Mouse (Mus musculus) layer of hippocampus, postnatal 10 days (tissue): ENCODE data around the gene Saysd1. TPM values are rescaled to one million over a fixed set of nuclear protein-coding genes. Genes with fewer than 3 reads are reported as not detected.
"Not testable (repeated sequence)": the region's sequence is repeated elsewhere in the genome, so short reads cannot be mapped to it uniquely, and the experiment has no call there.

Experiments
- DNase-seq, 2 experiments: peaks; one replicate each; pipeline ENCODE4 v3.0.0; 2021; ENCODE audit warnings: low spot score in 2 of 2
- total RNA-seq, 2 experiments: library from RNA; stranded (reverse); gene quantifications; 2 replicates each; pipeline ENCODE4 v1.2.3; 2021

Saysd1 gene
- total RNA-seq, 2 experiments from 2014 or later, result 4.8 to 5.0 TPM

DNA sequence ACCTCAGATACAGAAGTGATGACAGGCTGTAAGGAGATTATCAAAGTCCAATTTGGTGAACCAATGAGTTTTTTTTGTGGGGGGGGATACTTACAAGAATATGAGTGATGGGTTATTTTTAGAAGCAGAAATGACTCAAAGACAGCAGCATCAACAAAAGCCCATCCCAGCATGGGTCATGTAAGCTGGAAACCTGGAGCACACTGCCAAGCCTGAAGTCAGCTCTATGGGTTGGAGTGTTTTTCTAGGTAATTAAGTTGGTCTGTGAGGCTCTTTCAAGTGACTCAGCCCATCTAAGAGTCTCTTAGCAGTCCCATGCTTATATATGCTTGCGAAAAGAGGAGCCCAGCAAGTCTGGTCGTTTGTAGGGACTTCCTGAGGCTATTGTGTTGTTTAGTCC is 91.0 kb downstream of the Saysd1 start:
- no peak for DNase-seq

DNA sequence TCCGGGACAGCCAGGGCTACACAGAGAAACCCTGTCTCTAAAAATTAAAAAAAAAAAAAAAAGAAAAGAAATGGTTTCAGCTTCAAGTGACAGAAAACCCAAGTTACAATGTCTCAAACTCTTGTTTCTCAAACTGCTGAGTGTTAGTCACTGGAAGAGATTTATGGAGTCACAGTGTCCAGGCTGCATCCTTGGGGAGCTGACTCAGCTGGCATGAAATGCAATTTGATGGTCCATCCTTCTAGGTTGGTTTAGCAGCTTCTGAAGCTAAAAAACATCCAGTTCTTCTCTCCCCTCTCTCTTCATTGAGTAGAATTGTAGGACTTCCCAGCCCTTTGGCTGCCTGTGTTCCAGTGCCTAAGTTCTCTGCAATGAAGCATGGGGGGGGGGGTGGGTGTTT is 94.3 kb downstream of the Saysd1 start:
- DNase-seq, result no peak

DNA sequence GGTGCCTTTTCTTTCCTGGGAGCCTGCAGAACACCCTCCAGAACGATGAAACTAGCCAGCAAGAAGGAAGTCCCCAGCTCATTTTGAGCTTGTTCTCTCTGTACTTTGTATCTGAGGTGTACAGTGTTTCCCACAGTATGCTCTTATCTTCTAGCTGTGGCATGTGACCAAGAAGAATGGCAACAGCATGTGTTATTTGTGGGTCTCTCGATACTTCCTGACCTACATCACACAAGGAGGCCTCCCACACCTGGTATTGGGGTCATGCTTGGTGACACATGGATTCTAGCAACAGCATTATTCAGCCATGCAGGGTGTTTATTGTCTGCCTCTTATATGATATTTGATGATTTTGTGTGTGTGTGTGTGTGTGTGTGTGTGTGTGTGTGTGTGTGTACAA is 96.5 kb downstream of the Saysd1 start:
- no peak for DNase-seq

DNA sequence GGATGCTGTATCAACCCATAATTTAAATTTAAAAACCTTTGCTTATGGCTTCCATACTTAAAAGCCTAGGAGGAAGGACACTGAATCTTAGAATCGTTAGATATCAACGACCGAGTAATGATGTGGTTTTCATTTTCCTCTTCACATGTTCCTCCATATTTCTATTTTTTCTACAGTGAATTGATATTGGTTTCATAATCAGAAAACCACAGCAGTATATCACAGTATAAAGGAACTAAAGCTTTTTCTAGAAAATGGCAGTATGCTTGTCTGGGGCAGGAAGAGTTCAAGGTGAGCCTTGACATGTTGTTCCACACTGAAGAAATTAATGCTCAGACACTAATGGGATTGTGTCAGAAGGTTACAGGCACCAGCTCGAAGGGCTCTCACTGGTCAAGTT is 97.4 kb downstream of the Saysd1 start:
- DNase-seq, result no peak

DNA sequence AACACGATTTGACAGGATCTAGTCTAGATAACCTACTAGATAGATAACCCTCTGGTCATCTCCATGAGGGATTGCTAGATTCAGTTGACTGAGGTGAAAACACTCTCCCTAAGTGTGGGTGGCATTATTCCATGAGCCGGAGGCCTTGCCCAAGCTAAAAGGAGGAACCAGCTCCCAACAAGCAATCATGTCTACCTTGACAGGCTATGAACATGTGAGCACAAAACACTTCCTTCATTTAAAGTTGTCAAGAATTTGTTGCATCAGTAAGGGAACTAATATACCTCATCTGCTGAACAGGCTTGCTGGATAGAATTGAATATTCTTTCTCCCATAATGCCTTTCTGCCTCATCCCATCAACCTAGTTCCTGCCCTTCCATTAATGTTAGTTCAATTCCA is 98.5 kb downstream of the Saysd1 start:
- DNase-seq, result no peak

- DNase-seq, result no peak
These were observed 105.6 kb downstream of the Saysd1 start for GRCm38 (mm10) chr14:20032738-20033116.

GRCm38 (mm10) chr14:20032016-20032737 is 106.2 kb downstream of the Saysd1 start:
- no peak for DNase-seq

DNA sequence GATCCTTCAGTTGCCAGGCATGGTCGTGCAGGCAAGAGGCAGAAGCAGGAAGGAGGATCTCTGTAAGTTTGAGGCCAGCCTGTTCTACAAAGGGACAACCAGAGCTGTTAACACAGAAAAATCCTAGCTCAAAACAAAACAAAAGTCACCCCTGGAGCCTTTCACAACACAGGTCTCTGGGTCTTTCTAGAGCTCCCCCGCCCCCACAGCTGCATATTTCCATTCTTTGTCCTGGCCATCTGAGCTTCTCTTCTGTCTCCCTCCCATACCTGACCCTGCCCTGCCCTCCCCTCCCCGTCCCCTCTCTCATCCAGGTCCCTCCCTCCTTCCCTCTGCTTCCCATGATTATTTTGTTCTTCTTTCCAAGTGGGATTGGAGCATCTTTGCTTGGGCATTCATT is 108.7 kb downstream of the Saysd1 start:
- no peak for DNase-seq

GRCm38 (mm10) chr14:20027475-20027874 is 110.9 kb downstream of the Saysd1 start:
- not testable (repeated sequence) for DNase-seq

Other genes with a start within 250 kb of the Saysd1 start
- 100 to 1,000 TPM; 491 to 562 TPM for gene Gng2, start 160.9 kb downstream of the Saysd1 start, total RNA-seq
- gene Kcnk5, start 43.3 kb upstream of the Saysd1 start, total RNA-seq, result under 1 TPM; 0.21 to 0.33 TPM
- not detected for gene Kcnk16, start 130.7 kb upstream of the Saysd1 start, total RNA-seq
- 10 to 100 TPM; 19.5 to 20.6 TPM for gene Nudt13, start 156.2 kb upstream of the Saysd1 start, total RNA-seq
- gene Ecd, start 209.6 kb upstream of the Saysd1 start, total RNA-seq, result 10 to 100 TPM; 30.0 to 32.0 TPM
- gene Fam149b, start 209.6 kb upstream of the Saysd1 start, total RNA-seq, result 10 to 100 TPM; 43.0 to 50.2 TPM